Mouse (Mus musculus) embryonic facial prominence, embryonic 12.5 days (tissue): Measurements from ENCODE around the gene Hmmr. TPM values are rescaled to one million over a fixed set of nuclear protein-coding genes. Genes with fewer than 3 reads are reported as not detected.

Source experiments
- ATAC-seq: fragments of 200-750 bp; cut with Nextera tagmentation; 2 replicates; pipeline ENCODE4 v1.8.0; 2017; ENCODE audit not compliant: insufficient number of reproducible peaks, insufficient read depth, low FRiP score, low TSS enrichment
- H3K27ac ChIP-seq: fragments of 300-500 bp; sonication (generic); 2 replicates; pipeline ENCODE4 v1.5.1; 2016; ENCODE audit warnings: mild to moderate bottlenecking
- H3K27me3 ChIP-seq: fragments of 300-500 bp; sonication (generic); 2 replicates; pipeline ENCODE4 v1.6.1; 2016; ENCODE audit warnings: mild to moderate bottlenecking, moderate library complexity
- H3K36me3 ChIP-seq: fragments of 300-500 bp; sonication (generic); 2 replicates; pipeline ENCODE4 v1.6.1; 2016; ENCODE audit warnings: mild to moderate bottlenecking
- H3K4me1 ChIP-seq: fragments of 300-500 bp; sonication (generic); 2 replicates; pipeline ENCODE4 v1.6.1; 2016
- H3K4me2 ChIP-seq: fragments of 300-500 bp; sonication (generic); replicated peaks from 2 replicates; pipeline ENCODE4 v1.6.1; 2016; ENCODE audit warnings: mild to moderate bottlenecking, moderate library complexity
- H3K4me3 ChIP-seq: fragments of 300-500 bp; sonication (generic); 2 replicates; pipeline ENCODE4 v1.5.1; 2016; ENCODE audit warnings: mild to moderate bottlenecking
- H3K9ac ChIP-seq: fragments of 300-500 bp; sonication (generic); 2 replicates; pipeline ENCODE4 v1.6.1; 2016; ENCODE audit warnings: mild to moderate bottlenecking, moderate library complexity
- H3K9me3 ChIP-seq: fragments of 300-500 bp; sonication (generic); 2 replicates; pipeline ENCODE4 v1.6.1; 2016; ENCODE audit warnings: mild to moderate bottlenecking, moderate library complexity
- WGBS: fragments of 180-500 bp; shearing (Covaris S2); methylation state at CpG from one replicate; pipeline ENCODE4 v1.1.7; 2016; 5-methylcytosine and 5-hydroxymethylcytosine counted together
- polyA plus RNA-seq: library from polyadenylated mRNA; unstranded; fragments of >200 nt; fragmentation: Nextera tagmentation; extraction: Ambion mirVana; gene quantifications from 2 replicates; pipeline ENCODE4 v1.2.1, GENCODE M21; 2016

Hmmr gene
- polyA plus RNA-seq, 1 experiment from 2014 or later, result 54.9 TPM

- no peaks in the 10 kb centered on the region for H3K36me3 ChIP-seq
- H3K4me3 ChIP-seq, result peak overlapping the region; percentile 91
- H3K9ac ChIP-seq, result peak overlapping the region; percentile 64
- peaks cover 21% of the 10 kb centered on the region for H3K4me1 ChIP-seq
- peak; percentile 8; the same call in 1 of the 2 replicates for ATAC-seq
- H3K27me3 ChIP-seq, result no peaks in the 10 kb centered on the region
- peak overlapping the region; percentile 76 for H3K4me2 ChIP-seq
- no peaks in the 10 kb centered on the region for H3K9me3 ChIP-seq
- WGBS, result under 1% methylated on average over 16 of the region's 16 CpGs
- peak overlapping the region; percentile 95 for H3K27ac ChIP-seq
These were observed 39.8 kb downstream of the Hmmr start for GRCm38 (mm10) chr11:40693366-40693951.

GRCm38 (mm10) chr11:40692511-40693365, 40.5 kb downstream of the Hmmr start:
- Histone ChIP-seq H3K4me1 (peaks cover 21% of the 10 kb centered on the region), H3K9me3 (no peaks in the 10 kb centered on the region), H3K4me3 (peak overlapping the region; percentile 91), H3K9ac (peak overlapping the region; percentile 64), H3K36me3 (no peaks in the 10 kb centered on the region), H3K27ac (peak overlapping the region; percentile 95), H3K27me3 (no peaks in the 10 kb centered on the region), H3K4me2 (peak overlapping the region; percentile 76)
- peak; percentile 96 for ATAC-seq
- 1% methylated on average over 36 of the region's 36 CpGs for WGBS

DNA sequence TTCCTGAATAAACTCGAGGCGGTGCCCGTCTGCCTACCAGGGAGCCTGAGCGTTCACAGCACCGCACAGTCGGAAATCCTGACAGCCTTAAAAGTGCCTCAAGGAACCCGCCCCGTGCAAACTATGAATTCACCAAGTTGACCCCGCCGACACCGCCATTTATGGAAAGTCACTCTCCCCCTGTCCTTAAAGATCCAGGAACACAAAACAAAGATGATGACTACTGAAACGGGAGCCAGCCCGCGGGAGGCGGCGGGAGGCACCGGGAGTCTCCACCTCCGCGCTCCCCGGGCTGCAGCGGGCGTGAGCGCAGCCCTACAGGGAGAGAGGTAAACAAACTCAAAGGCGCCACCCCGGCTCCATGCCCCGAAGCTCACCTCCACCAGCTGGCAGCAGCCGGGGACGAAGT, 41.1 kb downstream of the Hmmr start:
- H3K36me3 ChIP-seq, result peaks cover 5% of the 10 kb centered on the region
- WGBS, result 1% methylated on average over 28 of the region's 28 CpGs
- no peak; the same call in 1 of the 2 replicates for ATAC-seq

DNA sequence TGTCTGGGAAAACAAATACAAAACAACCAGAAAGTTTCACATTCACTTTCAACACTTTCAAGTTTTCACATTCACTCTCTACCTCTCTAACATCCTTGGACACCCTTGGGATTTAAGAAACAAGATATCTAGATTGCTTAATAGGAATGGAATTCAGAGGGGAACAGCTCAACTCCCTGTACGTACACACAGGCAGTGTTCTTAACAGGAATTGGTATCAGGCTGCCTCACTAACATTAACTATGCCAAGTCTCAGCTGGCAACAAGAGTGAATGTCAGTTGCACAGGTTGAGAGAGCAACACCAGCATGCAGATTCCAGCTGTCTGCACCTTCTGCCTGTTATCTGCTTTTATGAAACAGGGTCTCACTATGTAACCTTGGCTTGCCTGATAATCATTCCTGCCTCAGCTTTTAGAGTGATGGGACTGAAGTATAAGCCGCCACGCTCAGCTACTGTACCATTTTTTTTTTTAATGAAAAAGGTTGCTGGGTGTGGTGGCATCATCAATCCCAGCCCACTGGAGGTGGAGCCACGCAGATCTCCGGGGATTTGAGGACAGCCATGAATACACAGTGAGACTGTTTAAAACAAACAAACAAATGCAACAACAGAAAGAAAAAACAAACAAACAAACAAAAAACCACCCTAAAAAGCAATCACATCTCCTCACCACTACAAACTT, 42.6 kb downstream of the Hmmr start:
- H3K4me2 ChIP-seq, result no peak overlapping the region; the same call in 1 of the 2 replicates
- no peak overlapping the region for H3K27ac ChIP-seq
- H3K36me3 ChIP-seq, result peaks cover 17% of the 10 kb centered on the region
- peak overlapping the region; percentile 91; the same call in 1 of the 2 replicates for H3K4me3 ChIP-seq
- peaks cover 21% of the 10 kb centered on the region for H3K4me1 ChIP-seq
- WGBS, result 66% methylated on average over 5 of the region's 5 CpGs
- no peaks in the 10 kb centered on the region for H3K27me3 ChIP-seq
- H3K9ac ChIP-seq, result no peak overlapping the region
- no peak for ATAC-seq
- no peaks in the 10 kb centered on the region for H3K9me3 ChIP-seq

More for the DNA sequence above, 41.1 kb downstream of the Hmmr start:
- Histone ChIP-seq H3K9me3 (no peaks in the 10 kb centered on the region), H3K4me2 (peak overlapping the region; percentile 76), H3K4me1 (peaks cover 21% of the 10 kb centered on the region), H3K27ac (peak overlapping the region; percentile 70), H3K4me3 (peak overlapping the region; percentile 91), H3K9ac (peak overlapping the region; percentile 64), H3K27me3 (no peaks in the 10 kb centered on the region)

GRCm38 (mm10) chr11:40683295-40683694, 49.9 kb downstream of the Hmmr start:
- Histone ChIP-seq H3K9me3 (no peaks in the 10 kb centered on the region), H3K4me1 (no peaks in the 10 kb centered on the region), H3K4me2 (no peak overlapping the region), H3K27ac (no peak overlapping the region), H3K27me3 (no peaks in the 10 kb centered on the region), H3K36me3 (peaks cover 71% of the 10 kb centered on the region), H3K9ac (no peak overlapping the region), H3K4me3 (no peak overlapping the region)
- WGBS, result 77% methylated on average over 3 of the region's 3 CpGs
- ATAC-seq, result no peak

GRCm38 (mm10) chr11:40682456-40682855, 50.8 kb downstream of the Hmmr start:
- Histone ChIP-seq H3K27me3 (no peaks in the 10 kb centered on the region), H3K36me3 (peaks cover 77% of the 10 kb centered on the region), H3K4me3 (no peak overlapping the region), H3K9me3 (no peaks in the 10 kb centered on the region), H3K4me1 (no peaks in the 10 kb centered on the region), H3K4me2 (no peak overlapping the region), H3K9ac (no peak overlapping the region), H3K27ac (no peak overlapping the region)
- ATAC-seq, result no peak
- 93% methylated on average over 3 of the region's 3 CpGs for WGBS

DNA sequence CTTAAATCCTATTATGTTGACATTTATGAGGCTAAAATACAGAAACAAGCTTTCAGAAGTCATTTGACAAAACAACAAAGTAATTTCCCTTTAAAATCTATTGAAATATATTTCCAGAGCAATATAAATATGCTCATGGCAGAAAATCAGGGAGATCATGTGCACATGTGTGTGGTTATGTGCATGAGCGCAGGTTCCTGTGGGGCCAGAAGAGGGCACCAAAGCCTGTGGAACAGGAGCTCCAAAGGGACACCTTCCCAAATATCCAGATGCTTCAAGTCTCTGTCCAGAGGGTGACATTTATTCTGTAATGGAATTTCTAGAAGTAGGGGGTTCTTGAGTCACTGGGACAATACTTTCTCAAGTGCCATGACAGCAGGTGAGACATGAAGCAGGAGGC, 56.1 kb downstream of the Hmmr start:
- ATAC-seq, result no peak
- Histone ChIP-seq H3K4me2 (no peak overlapping the region), H3K9ac (no peak overlapping the region), H3K9me3 (no peaks in the 10 kb centered on the region), H3K27me3 (no peaks in the 10 kb centered on the region), H3K4me1 (no peaks in the 10 kb centered on the region), H3K36me3 (peaks cover 44% of the 10 kb centered on the region), H3K27ac (no peak overlapping the region), H3K4me3 (no peak overlapping the region)
- WGBS, result 100% methylated on average over 1 of the region's 1 CpGs

GRCm38 (mm10) chr11:40675014-40675730, 58.0 kb downstream of the Hmmr start:
- no peaks in the 10 kb centered on the region for H3K4me1 ChIP-seq
- ATAC-seq, result no peak
- H3K36me3 ChIP-seq, result peaks cover 28% of the 10 kb centered on the region
- no peaks in the 10 kb centered on the region for H3K9me3 ChIP-seq
- no peaks in the 10 kb centered on the region for H3K27me3 ChIP-seq
- H3K27ac ChIP-seq, result no peak overlapping the region
- 85% methylated on average over 4 of the region's 4 CpGs for WGBS
- no peak overlapping the region for H3K4me3 ChIP-seq
- no peak overlapping the region for H3K9ac ChIP-seq
- no peak overlapping the region for H3K4me2 ChIP-seq

Other genes starting within 250 kb of the Hmmr start
- gene Mat2b, start 38.2 kb downstream of the Hmmr start, polyA plus RNA-seq, result 80.6 and 89.0 TPM in 2 replicates
- 166 and 178 TPM in 2 replicates for gene Nudcd2, start 245 bp upstream of the Hmmr start, polyA plus RNA-seq
- gene Ccng1, start 21.9 kb upstream of the Hmmr start, polyA plus RNA-seq, result 34.3 and 39.9 TPM in 2 replicates